Mouse (Mus musculus): Measurements from ENCODE around the gene Washc4. TPM values are rescaled to one million over a fixed set of nuclear protein-coding genes. Genes with fewer than 3 reads are reported as not detected.

Washc4 gene
- polyA plus RNA-seq, 1 experiment: 2.6 TPM

DNA sequence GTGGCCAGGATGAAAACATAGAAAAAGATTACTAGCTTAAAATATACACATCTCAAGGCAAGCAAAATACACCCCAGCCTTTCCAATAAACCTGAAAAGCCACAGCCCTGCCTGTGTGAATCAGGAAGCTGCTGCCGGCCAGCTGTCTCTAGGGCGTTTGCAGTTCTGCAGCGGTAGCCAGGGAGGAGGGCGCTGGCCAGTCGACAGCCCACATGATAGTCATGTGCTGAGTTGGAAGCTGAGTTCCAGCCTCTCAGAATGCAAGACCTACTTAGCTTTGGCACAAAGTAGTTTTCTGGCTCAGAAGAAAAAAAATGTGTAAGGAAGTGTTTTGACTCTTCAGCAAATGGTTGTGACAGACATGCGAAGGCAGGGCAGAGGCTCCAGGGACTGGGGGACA lies 93.7 kb downstream of the Washc4 start:
- DNase-seq (ENCODE audit: low read depth): peak; percentile 71

DNA sequence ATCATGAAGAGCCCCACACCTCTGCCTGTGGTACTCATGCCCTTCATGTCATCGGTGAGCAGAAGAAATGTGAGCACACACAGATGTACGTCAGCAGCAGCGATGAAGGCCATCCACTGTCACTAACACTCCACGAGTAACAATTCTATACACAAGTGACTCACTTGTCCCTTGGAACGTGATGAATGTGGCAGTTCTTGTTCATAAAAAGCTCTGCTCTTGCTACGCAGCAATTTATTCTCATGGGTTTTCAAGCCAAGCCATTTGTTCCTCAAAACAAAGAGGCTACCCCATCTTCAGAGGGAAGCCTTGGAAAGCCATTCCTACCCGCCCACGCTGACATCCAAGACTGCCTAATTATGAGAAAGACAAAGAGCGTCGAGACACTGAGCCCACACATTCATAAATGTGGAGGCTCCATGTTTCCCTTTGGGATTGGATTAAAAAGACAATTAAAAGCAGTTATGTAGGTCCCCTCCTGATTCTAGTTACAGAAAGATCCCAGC lies 96.4 kb downstream of the Washc4 start:
- DNase-seq (ENCODE audit: low read depth): no peak

DNA sequence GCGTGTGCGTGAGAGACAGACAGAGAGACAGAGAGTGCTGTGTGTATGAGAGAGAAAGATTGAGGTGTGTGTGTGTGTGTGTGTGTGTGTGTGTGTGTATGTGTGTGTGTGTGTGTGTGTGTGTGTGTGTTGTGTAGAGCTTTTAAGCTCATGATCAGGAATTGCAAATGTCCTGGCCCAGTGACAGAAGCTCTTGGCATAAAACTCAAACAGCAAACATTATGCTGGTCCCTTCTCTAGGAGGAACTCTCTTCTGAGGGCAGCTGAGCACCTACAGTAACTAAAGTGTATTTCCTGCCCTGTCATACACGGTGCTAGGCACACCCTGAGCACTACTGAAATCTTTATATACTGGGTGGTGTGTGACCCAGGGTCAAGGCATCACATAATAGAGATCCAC lies 98.1 kb downstream of the Washc4 start:
- DNase-seq (ENCODE audit: low read depth): no peak

DNA sequence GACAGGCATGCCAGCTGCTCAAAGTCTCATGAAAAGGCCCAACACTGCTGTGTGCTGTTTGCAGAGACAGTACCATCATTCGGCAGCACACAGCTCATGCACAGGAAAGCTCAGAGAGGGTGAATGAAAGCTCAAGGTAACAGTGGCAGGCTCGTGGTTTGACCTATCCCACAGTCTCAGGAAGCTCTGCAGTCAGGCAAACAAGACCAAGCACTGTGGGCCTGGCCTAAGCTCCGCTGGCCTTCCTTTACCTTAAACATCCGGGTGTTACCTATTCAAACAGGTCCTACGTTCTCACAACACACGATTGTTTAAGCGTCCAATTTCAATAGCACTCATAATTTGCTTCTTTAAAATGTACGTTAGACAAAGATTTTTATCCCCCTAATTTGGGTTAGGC lies 100.6 kb downstream of the Washc4 start:
- no peak for DNase-seq (ENCODE audit: low read depth)

DNA sequence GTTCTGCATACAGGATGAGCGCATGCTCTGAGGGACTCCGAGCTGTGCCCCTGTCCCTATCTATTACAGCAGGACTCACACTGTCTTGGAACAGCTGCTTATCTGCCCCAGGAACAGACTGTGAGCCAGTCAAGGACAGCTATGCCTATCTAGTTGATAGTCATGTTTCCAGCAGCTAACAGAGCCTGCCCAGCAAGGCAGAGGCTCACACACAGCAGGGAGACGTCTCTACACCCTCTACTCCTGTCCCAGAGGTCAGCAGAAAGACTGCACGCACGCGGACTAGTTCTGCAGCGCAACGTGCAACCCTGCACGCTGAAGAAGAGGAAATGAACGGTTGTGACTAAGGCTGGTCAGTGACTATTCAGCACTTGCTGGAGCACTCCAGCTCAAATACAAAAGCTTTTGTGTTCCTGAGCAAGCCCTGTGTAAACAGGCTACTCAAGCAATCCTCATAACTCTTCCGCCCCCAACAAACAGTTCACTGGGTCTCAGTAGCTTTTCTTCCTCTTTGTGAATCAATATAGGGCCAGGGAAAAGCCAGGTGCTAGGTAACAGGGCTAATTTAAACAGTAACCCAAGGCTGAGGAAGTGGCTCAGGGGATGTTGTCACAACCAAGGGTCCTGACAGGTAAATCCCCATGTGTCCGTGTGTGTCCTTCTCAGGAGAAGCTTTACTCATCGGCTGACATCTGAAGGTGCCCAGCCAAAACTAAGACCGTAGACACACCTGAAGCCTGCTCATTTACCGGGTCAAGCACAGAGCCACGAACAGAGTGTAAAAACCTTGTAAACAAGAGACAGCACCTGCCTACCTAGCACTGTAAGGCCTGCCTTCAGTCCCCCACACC lies 101.5 kb downstream of the Washc4 start:
- no peak for DNase-seq (ENCODE audit: low read depth)

DNA sequence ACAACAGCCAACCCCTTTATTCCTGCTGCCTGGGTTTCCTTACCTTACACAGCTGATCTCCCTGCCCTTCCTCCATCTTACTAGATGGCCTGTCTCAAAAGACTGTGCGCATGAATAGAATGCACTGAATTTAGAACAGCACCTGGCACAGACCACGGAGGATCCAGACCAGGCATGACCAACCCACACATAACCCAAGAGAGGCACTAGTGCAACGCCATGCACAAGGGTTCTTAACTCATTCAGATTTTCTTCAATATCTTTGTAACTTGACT lies 102.1 kb downstream of the Washc4 start:
- no peak for DNase-seq (ENCODE audit: low read depth)

Other genes with a start within 250 kb of the Washc4 start
- gene Slc41a2, start 205.9 kb upstream of the Washc4 start, polyA plus RNA-seq (2012; rRNA removed): 22.7 and 33.6 TPM in 2 replicates
- gene D10Wsu102e, start 183.5 kb upstream of the Washc4 start, polyA plus RNA-seq (2012; rRNA removed): 0.36 and 0.38 TPM in 2 replicates
- gene Aldh1l2, start 9.6 kb upstream of the Washc4 start, polyA plus RNA-seq (2012; rRNA removed): 0.99 and 1.1 TPM in 2 replicates
- 17.0 and 34.2 TPM in 2 replicates for gene Appl2, start 105.0 kb downstream of the Washc4 start, polyA plus RNA-seq (2012; rRNA removed)
- 9.3 and 10.0 TPM in 2 replicates for gene 1500009L16Rik, start 179.1 kb downstream of the Washc4 start, polyA plus RNA-seq (2012; rRNA removed)